24 mouse cellular contexts compared by ENCODE assay signal in the genomic region with DNA sequence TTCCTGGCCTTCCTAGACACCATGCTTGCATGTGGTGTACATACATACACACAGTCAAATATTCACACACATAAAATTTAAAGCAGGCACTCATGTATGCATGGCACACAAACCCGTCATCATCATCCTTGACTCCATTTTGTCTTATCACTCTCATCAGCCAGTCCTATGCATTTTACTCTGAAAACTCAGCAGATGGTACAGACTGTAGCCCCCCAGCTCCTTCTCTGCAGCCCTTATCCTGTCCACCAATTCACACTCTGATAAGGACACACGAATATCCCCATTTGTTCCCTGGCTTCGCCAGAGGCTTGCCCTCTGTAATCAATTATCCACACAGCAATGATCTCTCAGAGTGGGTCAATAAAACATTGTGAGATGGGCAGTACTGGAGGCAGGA. TPM values are rescaled to one million over a fixed set of nuclear protein-coding genes. Genes with fewer than 3 reads are reported as not detected.
A peak's percentile ranks its signal among the peaks of the same experiment; 100 is the strongest.
DNase-seq lines count a peak whose midpoint lies in the region; ATAC-seq and TF ChIP-seq lines count a peak whose summit lies in the region.
"Had no signal": no experiment of that assay in that cellular context is flagged by ENCODE, and none has a peak within 500 bp of the region (broad histone marks: within the 10 kb centered on the region; RNA-seq: fewer than 3 reads in every experiment).

No protein-coding gene starts in this region.

- H3K27me3 ChIP-seq in hindbrain, embryonic 11.5 days (ENCODE audit: control insufficient read depth, insufficient read depth, low read length) = no peaks in the 10 kb centered on the region
- no peaks in the 10 kb centered on the region for H3K27me3 ChIP-seq in hindbrain, embryonic 14.5 days (ENCODE audit: control insufficient read depth, insufficient read depth, low read length)
- H3K27me3 ChIP-seq in neural tube, embryonic 13.5 days = no peaks in the 10 kb centered on the region
- H3K27me3 ChIP-seq in neural tube, embryonic 15.5 days (replicated peaks) = no peaks in the 10 kb centered on the region
- no peaks in the 10 kb centered on the region for H3K27me3 ChIP-seq in liver, embryonic 14.5 days (ENCODE audit: control insufficient read depth, insufficient read depth, low read length)
- H3K27me3 ChIP-seq: CH12.LX; embryonic facial prominence, embryonic 15.5 days; forebrain, embryonic 12.5 days; heart, embryonic 15.5 days had no signal

- TF ChIP-seq EP300 in liver, embryonic 14.5 days (IDR thresholded peaks at IDR 0.05; ENCODE audit: low read depth) = no peak

- H3K27ac ChIP-seq in hindbrain, embryonic 11.5 days (ENCODE audit: low read depth, low read length) = no peak overlapping the region
- H3K27ac ChIP-seq in hindbrain, embryonic 14.5 days = no peak overlapping the region
- H3K27ac ChIP-seq in neural tube, embryonic 13.5 days (replicated peaks) = no peak overlapping the region
- no peak overlapping the region for H3K27ac ChIP-seq in neural tube, embryonic 15.5 days (replicated peaks)
- peak overlapping the region; percentile 12; the same call in 1 of the 2 replicates for H3K27ac ChIP-seq in liver, embryonic 14.5 days
- H3K27ac ChIP-seq: embryonic facial prominence, embryonic 15.5 days; forebrain, embryonic 12.5 days; heart, adult 2 months; heart, embryonic 15.5 days; hindbrain, embryonic 10.5 days had no signal

- no peak overlapping the region for H3K4me3 ChIP-seq in hindbrain, embryonic 11.5 days (ENCODE audit: low read depth, low read length)
- H3K4me3 ChIP-seq in hindbrain, embryonic 14.5 days (replicated peaks; ENCODE audit: low read length) = no peak overlapping the region
- H3K4me3 ChIP-seq in neural tube, embryonic 13.5 days = no peak overlapping the region
- no peak overlapping the region for H3K4me3 ChIP-seq in neural tube, embryonic 15.5 days (replicated peaks)
- no peak overlapping the region for H3K4me3 ChIP-seq in liver, embryonic 14.5 days (ENCODE audit: insufficient read depth in 1 of 2, low read depth in 2 of 2, low read length in 2 of 2)
- H3K4me3 ChIP-seq: embryonic facial prominence, embryonic 15.5 days; forebrain, embryonic 12.5 days; heart, adult 2 months; heart, embryonic 15.5 days; hindbrain, embryonic 10.5 days had no signal

- DNase-seq in hindbrain, embryonic 11.5 days (ENCODE audit: low spot score) = no peak
- DNase-seq in hindbrain, embryonic 14.5 days (ENCODE audit: low spot score) = no peak
- no peak for DNase-seq in liver, embryonic 14.5 days (ENCODE audit: low read depth in 3 of 3, low spot score in 3 of 3)
- DNase-seq in cerebellum, postnatal 10 days = no peak
- no peak for DNase-seq in layer of hippocampus, postnatal 10 days (ENCODE audit: low spot score in 2 of 2)
- DNase-seq: adrenal gland, adult 8-10 months; adrenal gland, postnatal 36 days; cerebellum, adult 2 months; cerebellum, postnatal 14 days; embryo, embryonic 11 days; gastrocnemius, postnatal 10 days; heart, adult 2 months; heart, postnatal 14 days had no signal

- WGBS in hindbrain, embryonic 11.5 days = 82% methylated on average over 3 of the region's 3 CpGs
- 75% methylated on average over 3 of the region's 3 CpGs for WGBS in hindbrain, embryonic 14.5 days
- 58% methylated on average over 3 of the region's 3 CpGs for WGBS in neural tube, embryonic 13.5 days
- WGBS in neural tube, embryonic 15.5 days = 65% methylated on average over 3 of the region's 3 CpGs
- 28% methylated on average over 3 of the region's 3 CpGs for WGBS in liver, embryonic 14.5 days (ENCODE audit: insufficient replicate concordance)

- H3K4me1 ChIP-seq in hindbrain, embryonic 11.5 days (replicated peaks; ENCODE audit: control insufficient read depth, insufficient read depth, low read length) = no peaks in the 10 kb centered on the region
- H3K4me1 ChIP-seq in hindbrain, embryonic 14.5 days (replicated peaks; ENCODE audit: control insufficient read depth, insufficient read depth, low read length) = peaks cover 10% of the 10 kb centered on the region
- H3K4me1 ChIP-seq in neural tube, embryonic 13.5 days (replicated peaks) = peaks cover 27% of the 10 kb centered on the region
- H3K4me1 ChIP-seq in neural tube, embryonic 15.5 days = peaks cover 29% of the 10 kb centered on the region
- H3K4me1 ChIP-seq in liver, embryonic 14.5 days (replicated peaks; ENCODE audit: control insufficient read depth in 2 of 2, insufficient read depth in 2 of 2, low read length in 1 of 2) = peaks cover 28 to 29% of the 10 kb centered on the region in 2 experiments

- TF ChIP-seq CTCF in liver, embryonic 14.5 days (IDR thresholded peaks at IDR 0.05; ENCODE audit: low read depth) = no peak

- H3K4me2 ChIP-seq in hindbrain, embryonic 11.5 days (replicated peaks; ENCODE audit: low read depth, low read length) = no peak overlapping the region
- no peak overlapping the region for H3K4me2 ChIP-seq in hindbrain, embryonic 14.5 days (replicated peaks)
- no peak overlapping the region for H3K4me2 ChIP-seq in neural tube, embryonic 13.5 days
- H3K4me2 ChIP-seq in neural tube, embryonic 15.5 days = no peak overlapping the region
- peak overlapping the region; percentile 12; the same call in 1 of the 2 replicates for H3K4me2 ChIP-seq in liver, embryonic 14.5 days (ENCODE audit: low read depth)
- H3K4me2 ChIP-seq: embryonic facial prominence, embryonic 15.5 days; forebrain, embryonic 12.5 days; heart, embryonic 11.5 days; heart, embryonic 15.5 days had no signal

- H3K9ac ChIP-seq in hindbrain, embryonic 11.5 days (ENCODE audit: low read depth, low read length) = no peak overlapping the region
- H3K9ac ChIP-seq in hindbrain, embryonic 14.5 days = no peak overlapping the region
- 0 out of 2 replicates have a peak overlapping the region, but pooled peaks have one; percentile 2 for H3K9ac ChIP-seq in neural tube, embryonic 13.5 days
- H3K9ac ChIP-seq in neural tube, embryonic 15.5 days (replicated peaks) = no peak overlapping the region
- H3K9ac ChIP-seq in liver, embryonic 14.5 days (replicated peaks) = no peak overlapping the region
- H3K9ac ChIP-seq: embryonic facial prominence, embryonic 15.5 days; forebrain, embryonic 12.5 days; heart, embryonic 15.5 days had no signal

- 0 out of 2 replicates have a peak, but pooled peaks have one; percentile 18 for ATAC-seq in hindbrain, embryonic 11.5 days (ENCODE audit: low FRiP score)
- no peak for ATAC-seq in hindbrain, embryonic 14.5 days (ENCODE audit: low FRiP score)
- no peak for ATAC-seq in neural tube, embryonic 13.5 days (ENCODE audit: low read depth)
- no peak for ATAC-seq in neural tube, embryonic 15.5 days (ENCODE audit: low FRiP score)
- no peak for ATAC-seq in liver, embryonic 14.5 days (ENCODE audit: insufficient read depth)
- ATAC-seq: forebrain, embryonic 16.5 days; hindbrain, embryonic 16.5 days had no signal

- H3K9me3 ChIP-seq in hindbrain, embryonic 11.5 days (ENCODE audit: control insufficient read depth, low read length) = no peaks in the 10 kb centered on the region
- no peaks in the 10 kb centered on the region for H3K9me3 ChIP-seq in hindbrain, embryonic 14.5 days (ENCODE audit: control insufficient read depth, low read length)
- no peaks in the 10 kb centered on the region for H3K9me3 ChIP-seq in neural tube, embryonic 13.5 days
- H3K9me3 ChIP-seq in neural tube, embryonic 15.5 days (replicated peaks) = no peaks in the 10 kb centered on the region
- H3K9me3 ChIP-seq in liver, embryonic 14.5 days (ENCODE audit: control insufficient read depth, low read length) = no peaks in the 10 kb centered on the region
- H3K9me3 ChIP-seq: embryonic facial prominence, embryonic 15.5 days; forebrain, embryonic 12.5 days; heart, embryonic 15.5 days; hindbrain, embryonic 10.5 days had no signal

- peaks cover 3% of the 10 kb centered on the region for H3K36me3 ChIP-seq in hindbrain, embryonic 11.5 days (ENCODE audit: control insufficient read depth, insufficient read depth, low read length)
- peaks cover 42% of the 10 kb centered on the region for H3K36me3 ChIP-seq in hindbrain, embryonic 14.5 days (replicated peaks; ENCODE audit: control insufficient read depth, insufficient read depth)
- H3K36me3 ChIP-seq in neural tube, embryonic 13.5 days = peaks cover 29% of the 10 kb centered on the region
- peaks cover 22% of the 10 kb centered on the region for H3K36me3 ChIP-seq in neural tube, embryonic 15.5 days
- peaks cover 42% of the 10 kb centered on the region for H3K36me3 ChIP-seq in liver, embryonic 14.5 days (replicated peaks; ENCODE audit: control insufficient read depth, insufficient read depth, low read depth)

RNA-seq across cellular contexts. Expression of a gene that starts 6.0 kb away (rescaled TPM):
- 44.3 and 53.9 TPM in 2 replicates for polyA plus RNA-seq in hindbrain, embryonic 11.5 days (2014; fragmentation: Nextera tagmentation; extraction: Ambion mirVana)
- polyA plus RNA-seq in hindbrain, embryonic 14.5 days (2014; fragmentation: Nextera tagmentation; extraction: Ambion mirVana) = 21.3 and 22.3 TPM in 2 replicates
- 28.1 and 29.6 TPM in 2 replicates for polyA plus RNA-seq in neural tube, embryonic 13.5 days (2015; fragmentation: Nextera tagmentation; extraction: Ambion mirVana)
- polyA plus RNA-seq in neural tube, embryonic 15.5 days (2015; fragmentation: Nextera tagmentation; extraction: Ambion mirVana) = 19.7 and 23.8 TPM in 2 replicates
- polyA plus RNA-seq in liver, embryonic 14.5 days (2012; rRNA removed) = 22.1 and 27.5 TPM in 2 replicates
- 50.9 and 54.6 TPM in 2 replicates for polyA plus RNA-seq in liver, embryonic 14.5 days (2014; fragmentation: Nextera tagmentation; extraction: Ambion mirVana)
- total RNA-seq in layer of hippocampus, postnatal 10 days (2021) = 1 to 10 TPM; 7.4 to 9.5 TPM

RNA-seq across cellular contexts. Expression of a gene that starts 6.2 kb away (rescaled TPM):
- polyA plus RNA-seq in hindbrain, embryonic 11.5 days (2014; fragmentation: Nextera tagmentation; extraction: Ambion mirVana) = 22.5 and 30.1 TPM in 2 replicates
- polyA plus RNA-seq in hindbrain, embryonic 14.5 days (2014; fragmentation: Nextera tagmentation; extraction: Ambion mirVana) = 21.9 and 22.5 TPM in 2 replicates
- polyA plus RNA-seq in neural tube, embryonic 13.5 days (2015; fragmentation: Nextera tagmentation; extraction: Ambion mirVana) = 17.6 and 19.2 TPM in 2 replicates
- polyA plus RNA-seq in neural tube, embryonic 15.5 days (2015; fragmentation: Nextera tagmentation; extraction: Ambion mirVana) = 15.6 and 17.6 TPM in 2 replicates
- 17.2 and 17.4 TPM in 2 replicates for polyA plus RNA-seq in liver, embryonic 14.5 days (2012; rRNA removed)
- 18.8 and 20.1 TPM in 2 replicates for polyA plus RNA-seq in liver, embryonic 14.5 days (2014; fragmentation: Nextera tagmentation; extraction: Ambion mirVana)
- 10 to 100 TPM; 34.3 to 34.4 TPM for total RNA-seq in layer of hippocampus, postnatal 10 days (2021)

RNA-seq across cellular contexts. Expression of a gene that starts 12.7 kb away (rescaled TPM):
- polyA plus RNA-seq in hindbrain, embryonic 11.5 days (2014; fragmentation: Nextera tagmentation; extraction: Ambion mirVana) = 13.7 and 16.4 TPM in 2 replicates
- 12.5 and 13.1 TPM in 2 replicates for polyA plus RNA-seq in hindbrain, embryonic 14.5 days (2014; fragmentation: Nextera tagmentation; extraction: Ambion mirVana)
- 18.8 and 19.1 TPM in 2 replicates for polyA plus RNA-seq in neural tube, embryonic 13.5 days (2015; fragmentation: Nextera tagmentation; extraction: Ambion mirVana)
- 15.0 and 16.2 TPM in 2 replicates for polyA plus RNA-seq in neural tube, embryonic 15.5 days (2015; fragmentation: Nextera tagmentation; extraction: Ambion mirVana)
- 122 and 145 TPM in 2 replicates for polyA plus RNA-seq in liver, embryonic 14.5 days (2012; rRNA removed)
- polyA plus RNA-seq in liver, embryonic 14.5 days (2014; fragmentation: Nextera tagmentation; extraction: Ambion mirVana) = 53.4 and 58.1 TPM in 2 replicates
- 10 to 100 TPM; 19.7 to 19.9 TPM for total RNA-seq in layer of hippocampus, postnatal 10 days (2021)

RNA-seq across cellular contexts. Expression of a gene that starts 22.3 kb away (rescaled TPM):
- polyA plus RNA-seq in hindbrain, embryonic 11.5 days (2014; fragmentation: Nextera tagmentation; extraction: Ambion mirVana) = 7.1 TPM in 2 replicates
- 2.9 and 3.4 TPM in 2 replicates for polyA plus RNA-seq in hindbrain, embryonic 14.5 days (2014; fragmentation: Nextera tagmentation; extraction: Ambion mirVana)
- polyA plus RNA-seq in neural tube, embryonic 13.5 days (2015; fragmentation: Nextera tagmentation; extraction: Ambion mirVana) = 4.7 and 7.0 TPM in 2 replicates
- 5.0 and 5.9 TPM in 2 replicates for polyA plus RNA-seq in neural tube, embryonic 15.5 days (2015; fragmentation: Nextera tagmentation; extraction: Ambion mirVana)
- polyA plus RNA-seq in liver, embryonic 14.5 days (2012; rRNA removed) = 1.1 and 1.8 TPM in 2 replicates
- polyA plus RNA-seq in liver, embryonic 14.5 days (2014; fragmentation: Nextera tagmentation; extraction: Ambion mirVana) = 0.98 and 1.1 TPM in 2 replicates
- total RNA-seq in layer of hippocampus, postnatal 10 days (2021) = 1 to 10 TPM; 5.4 to 6.3 TPM
- total RNA-seq: CH12.LX; common myeloid progenitor, adult 5-6 weeks had no signal

RNA-seq across cellular contexts. Expression of a gene that starts 42.2 kb away (rescaled TPM):
- polyA plus RNA-seq in hindbrain, embryonic 11.5 days (2014; fragmentation: Nextera tagmentation; extraction: Ambion mirVana) = 185 and 190 TPM in 2 replicates
- 316 and 341 TPM in 2 replicates for polyA plus RNA-seq in hindbrain, embryonic 14.5 days (2014; fragmentation: Nextera tagmentation; extraction: Ambion mirVana)
- 245 and 252 TPM in 2 replicates for polyA plus RNA-seq in neural tube, embryonic 13.5 days (2015; fragmentation: Nextera tagmentation; extraction: Ambion mirVana)
- 298 and 334 TPM in 2 replicates for polyA plus RNA-seq in neural tube, embryonic 15.5 days (2015; fragmentation: Nextera tagmentation; extraction: Ambion mirVana)
- 18.7 and 24.7 TPM in 2 replicates for polyA plus RNA-seq in liver, embryonic 14.5 days (2012; rRNA removed)
- 66.3 and 70.9 TPM in 2 replicates for polyA plus RNA-seq in liver, embryonic 14.5 days (2014; fragmentation: Nextera tagmentation; extraction: Ambion mirVana)
- total RNA-seq in layer of hippocampus, postnatal 10 days (2021) = 100 to 1,000 TPM; 180 to 184 TPM
